Mouse (Mus musculus) lung, postnatal 0 days (tissue): ENCODE results near the gene Wfdc3. TPM values are rescaled to one million over a fixed set of nuclear protein-coding genes. Genes with fewer than 3 reads are reported as not detected.
"Not testable (repeated sequence)": the region's sequence is repeated elsewhere in the genome, so short reads cannot be mapped to it uniquely, and the experiment has no call there.

Experiments
- ATAC-seq: fragments of 200-750 bp; cut with Nextera tagmentation; 2 replicates; pipeline ENCODE4 v1.8.0; 2017; ENCODE audit warnings: moderate library complexity
- DNase-seq: peaks from one replicate; pipeline ENCODE4 v3.0.0-alpha.2; 2016; ENCODE audit warnings: low spot score
- H3K27ac ChIP-seq: fragments of 300-500 bp; sonication (generic); 2 replicates; pipeline ENCODE4 v1.5.1; 2014; ENCODE audit warnings: antibody characterized with exemption, mild to moderate bottlenecking, low read length, mixed read lengths
- H3K27me3 ChIP-seq: fragments of 300-500 bp; sonication (generic); replicated peaks from 2 replicates; pipeline ENCODE4 v1.6.1; 2014; ENCODE audit warnings: low read length, mixed read lengths; ENCODE audit not compliant: insufficient read depth
- H3K36me3 ChIP-seq: fragments of 300-500 bp; sonication (generic); 2 replicates; pipeline ENCODE4 v1.6.1; 2014; ENCODE audit warnings: low read length, mixed read lengths; ENCODE audit not compliant: insufficient read depth
- H3K4me1 ChIP-seq: fragments of 300-500 bp; sonication (generic); 2 replicates; pipeline ENCODE4 v1.6.1; 2014; ENCODE audit warnings: antibody characterized with exemption, low read depth, low read length, mixed read lengths; ENCODE audit not compliant: insufficient read depth
- H3K4me2 ChIP-seq: fragments of 300-500 bp; sonication (generic); replicated peaks from 2 replicates; pipeline ENCODE4 v1.6.1; 2014; ENCODE audit warnings: low read depth, mild to moderate bottlenecking, low read length, moderate library complexity, mixed read lengths
- H3K4me3 ChIP-seq: fragments of 300-500 bp; sonication (generic); 2 replicates; pipeline ENCODE4 v1.5.1; 2014; ENCODE audit warnings: low read depth, low read length
- H3K9ac ChIP-seq: fragments of 300-500 bp; sonication (generic); replicated peaks from 2 replicates; pipeline ENCODE4 v1.6.1; 2014; ENCODE audit warnings: low read depth, mild to moderate bottlenecking
- H3K9me3 ChIP-seq: fragments of 300-500 bp; sonication (generic); 2 replicates; pipeline ENCODE4 v1.6.1; 2016; ENCODE audit warnings: low read length, mixed read lengths
- CTCF ChIP-seq: IDR thresholded peaks from 2 replicates; pipeline ENCODE4 v1.5.1; 2016; ENCODE audit warnings: antibody characterized with exemption, mild to moderate bottlenecking
- EP300 ChIP-seq: IDR thresholded peaks from 2 replicates; pipeline ENCODE4 v1.6.1; 2016; ENCODE audit warnings: antibody characterized with exemption, mild to moderate bottlenecking, control low read depth
- WGBS: fragments of 180-500 bp; shearing (Covaris S2); extraction: QIAGEN DNeasy Blood & Tissue Kit; methylation state at CpG from one replicate; pipeline ENCODE4 v1.1.7; 2014; 5-methylcytosine and 5-hydroxymethylcytosine counted together
- polyA plus RNA-seq: library from polyadenylated mRNA; unstranded; fragments of >200 nt; fragmentation: Nextera tagmentation; extraction: Ambion mirVana; gene quantifications from 2 replicates; pipeline ENCODE4 v1.2.1, GENCODE M21; 2015

Gene Wfdc3
- polyA plus RNA-seq, 1 experiment from 2014 or later: 6.4 TPM

GRCm38 (mm10) chr2:164723276-164723675, 22.5 kb downstream of the Wfdc3 start:
- DNase-seq (no peak), ATAC-seq (no peak)
- Histone ChIP-seq H3K36me3 (no peaks in the 10 kb centered on the region), H3K4me3 (no peak overlapping the region), H3K9me3 (no peaks in the 10 kb centered on the region), H3K27me3 (no peaks in the 10 kb centered on the region), H3K9ac (no peak overlapping the region), H3K27ac (no peak overlapping the region), H3K4me1 (no peaks in the 10 kb centered on the region), H3K4me2 (no peak overlapping the region)
- TF ChIP-seq CTCF: no peak
- no peak for TF ChIP-seq EP300
- WGBS: 67% methylated on average over 4 of the region's 4 CpGs

GRCm38 (mm10) chr2:164716194-164716786, 29.4 kb downstream of the Wfdc3 start:
- not testable (repeated sequence) for H3K36me3 ChIP-seq, ATAC-seq, DNase-seq, H3K4me1 ChIP-seq, H3K27ac ChIP-seq, H3K9ac ChIP-seq, H3K9me3 ChIP-seq, H3K4me2 ChIP-seq, H3K27me3 ChIP-seq, H3K4me3 ChIP-seq
- 88% methylated on average over 20 of the region's 23 CpGs for WGBS

- no peak for ATAC-seq
These were observed 30.7 kb downstream of the Wfdc3 start, which contains the start of gene Spint5 for GRCm38 (mm10) chr2:164715005-164715404. Gene Spint5, plus strand, starts transcription at chr2:164715305.

GRCm38 (mm10) chr2:164705991-164706390, 39.7 kb downstream of the Wfdc3 start:
- ATAC-seq (no peak), DNase-seq (no peak)
- no peak overlapping the region for H3K4me2 ChIP-seq
- no peak overlapping the region for H3K27ac ChIP-seq
- H3K27me3 ChIP-seq: no peaks in the 10 kb centered on the region
- no peak overlapping the region for H3K4me3 ChIP-seq
- no peaks in the 10 kb centered on the region for H3K4me1 ChIP-seq
- no peaks in the 10 kb centered on the region for H3K9me3 ChIP-seq
- WGBS: 88% methylated on average over 14 of the region's 14 CpGs
- no peak overlapping the region for H3K9ac ChIP-seq
- no peaks in the 10 kb centered on the region for H3K36me3 ChIP-seq
- no peak for TF ChIP-seq CTCF
- TF ChIP-seq EP300: no peak

More at GRCm38 (mm10) chr2:164715005-164715404, 30.7 kb downstream of the Wfdc3 start, which contains the start of gene Spint5:
- 71% methylated on average over 6 of the region's 6 CpGs for WGBS
- no peak within 1 kb of the TSS for H3K27ac ChIP-seq
- H3K36me3 ChIP-seq: no peaks in the 10 kb centered on the region
- no peak within 1 kb of the TSS for H3K9ac ChIP-seq
- no peak for DNase-seq
- no peaks in the 10 kb centered on the region for H3K27me3 ChIP-seq
- H3K4me1 ChIP-seq: no peaks in the 10 kb centered on the region
- no peak within 1 kb of the TSS for H3K4me2 ChIP-seq
- TF ChIP-seq EP300 (no peak), CTCF (no peak)
- H3K4me3 ChIP-seq: no peak within 1 kb of the TSS
- no peaks in the 10 kb centered on the region for H3K9me3 ChIP-seq

- no peak overlapping the region for H3K4me2 ChIP-seq
- no peak for DNase-seq
- H3K27me3 ChIP-seq: no peaks in the 10 kb centered on the region
- H3K4me3 ChIP-seq: no peak overlapping the region
- no peaks in the 10 kb centered on the region for H3K36me3 ChIP-seq
- H3K4me1 ChIP-seq: no peaks in the 10 kb centered on the region
- no peak overlapping the region for H3K27ac ChIP-seq
- H3K9me3 ChIP-seq: no peaks in the 10 kb centered on the region
- WGBS: 85% methylated on average over 6 of the region's 6 CpGs
- H3K9ac ChIP-seq: no peak overlapping the region
- no peak for ATAC-seq
- TF ChIP-seq EP300 (no peak), CTCF (no peak)
These were observed 40.4 kb downstream of the Wfdc3 start for GRCm38 (mm10) chr2:164705328-164705727.

- no peak overlapping the region for H3K4me3 ChIP-seq
- ATAC-seq: no peak
- no peak overlapping the region for H3K4me2 ChIP-seq
- no peak for TF ChIP-seq EP300
- no peak for TF ChIP-seq CTCF
- H3K4me1 ChIP-seq: no peaks in the 10 kb centered on the region
- no peaks in the 10 kb centered on the region for H3K27me3 ChIP-seq
- H3K9me3 ChIP-seq: no peaks in the 10 kb centered on the region
- no peaks in the 10 kb centered on the region for H3K36me3 ChIP-seq
- H3K27ac ChIP-seq: no peak overlapping the region
- H3K9ac ChIP-seq: no peak overlapping the region
- WGBS: 74% methylated on average over 5 of the region's 5 CpGs
- DNase-seq: no peak
These were observed 41.5 kb downstream of the Wfdc3 start for GRCm38 (mm10) chr2:164704235-164704634.

GRCm38 (mm10) chr2:164701761-164702160, 44.0 kb downstream of the Wfdc3 start:
- Histone ChIP-seq H3K27ac (no peak overlapping the region), H3K4me2 (no peak overlapping the region), H3K9me3 (no peaks in the 10 kb centered on the region), H3K27me3 (no peaks in the 10 kb centered on the region), H3K9ac (no peak overlapping the region), H3K4me3 (no peak overlapping the region), H3K4me1 (no peaks in the 10 kb centered on the region), H3K36me3 (no peaks in the 10 kb centered on the region)
- TF ChIP-seq EP300: no peak
- no peak for TF ChIP-seq CTCF
- no peak for ATAC-seq
- WGBS: 82% methylated on average over 5 of the region's 5 CpGs
- DNase-seq: no peak
